Mouse (Mus musculus) G1E (cell line): ENCODE measurements around the gene Cort. TPM values are rescaled to one million over a fixed set of nuclear protein-coding genes. Genes with fewer than 3 reads are reported as not detected.
A peak's percentile ranks its signal among the peaks of the same experiment; 100 is the strongest.

Experiments
- ATAC-seq: 2 replicates; pipeline ENCODE4 v1.8.0; 2016; ENCODE audit warnings: mild to moderate bottlenecking; ENCODE audit not compliant: insufficient number of reproducible peaks, poor library complexity, low FRiP score, severe bottlenecking; ENCODE audit errors: extremely low read depth
- DNase-seq: peaks from one replicate; pipeline ENCODE4 v3.0.0; 2012; ENCODE audit warnings: low spot score
- H3K27me3 ChIP-seq: 2 replicates; pipeline ENCODE4 v1.6.1; 2012; ENCODE audit warnings: mild to moderate bottlenecking, low read length, inconsistent platforms; ENCODE audit not compliant: insufficient read depth
- H3K36me3 ChIP-seq: replicated peaks from 2 replicates; pipeline ENCODE3; 2012; ENCODE audit warnings: mild to moderate bottlenecking, inconsistent platforms
- H3K4me1 ChIP-seq: 2 replicates; pipeline ENCODE4 v1.6.1; 2012; ENCODE audit warnings: low read depth, low read length, inconsistent platforms, mixed read lengths; ENCODE audit not compliant: insufficient read depth
- H3K4me3 ChIP-seq: 2 replicates; pipeline ENCODE4 v1.5.1; 2012; ENCODE audit warnings: low read depth, mild to moderate bottlenecking, inconsistent platforms, low read length, moderate library complexity, mixed read lengths
- H3K9me3 ChIP-seq: replicated peaks from 2 replicates; pipeline ENCODE4 v1.6.1; 2012; ENCODE audit warnings: inconsistent platforms
- CTCF ChIP-seq: IDR thresholded peaks from 2 replicates; pipeline ENCODE4 v1.5.1; 2012; ENCODE audit warnings: low read depth, low read length, inconsistent platforms, mixed read lengths
- GATA1 ChIP-seq: IDR thresholded peaks from 2 replicates; pipeline ENCODE4 v1.6.1; 2012; ENCODE audit warnings: borderline replicate concordance, low read length, inconsistent platforms, mixed read lengths
- GATA2 ChIP-seq: IDR thresholded peaks from 2 replicates; pipeline ENCODE4 v1.6.1; 2012; ENCODE audit warnings: low read depth, low read length, inconsistent platforms, borderline replicate concordance
- POLR2AphosphoS5 ChIP-seq: IDR thresholded peaks from 2 replicates; pipeline ENCODE4 v1.6.1; 2012; ENCODE audit warnings: low read depth, low read length, inconsistent platforms; ENCODE audit not compliant: insufficient replicate concordance
- TAL1 ChIP-seq: conservative IDR thresholded peaks from 2 replicates; pipeline ENCODE4 v1.6.1; 2012; ENCODE audit warnings: low read depth, low read length, inconsistent platforms, mixed read lengths
- polyA plus RNA-seq: library from polyadenylated mRNA; stranded (reverse); fragments of >175 nt; gene quantifications from 2 replicates; pipeline ENCODE4 v1.2.3, GENCODE M21; 2012
- total RNA-seq, 2 experiments: library from RNA; stranded (forward) in 1 of 2; stranded (reverse) in 1 of 2; fragments of 200-1000 nt in 1 of 2; fragments of >200 nt in 1 of 2; fragmentation: Nextera tagmentation in 1 of 2; gene quantifications; 2 replicates each; pipeline ENCODE4 v1.2.3; 2014 to 2017

The Cort gene
- total and polyA plus RNA-seq, 3 experiments: 0.44 to 8.2 (median 1.8) TPM

GRCm38 (mm10) chr4:149168016-149168415 is 41.5 kb upstream of the Cort start:
- no peak for ATAC-seq
- peaks cover 35% of the 10 kb centered on the region for H3K36me3 ChIP-seq
- no peaks in the 10 kb centered on the region for H3K27me3 ChIP-seq
- no peaks in the 10 kb centered on the region for H3K9me3 ChIP-seq
- peaks cover 75% of the 10 kb centered on the region for H3K4me1 ChIP-seq
- peak overlapping the region; percentile 96; the same call in 1 of the 2 replicates for H3K4me3 ChIP-seq
- no peak for DNase-seq
- TF ChIP-seq POLR2AphosphoS5 (no peak), CTCF (no peak), GATA2 (no peak), GATA1 (no peak), TAL1 (no peak)

GRCm38 (mm10) chr4:149166957-149167611 is 40.5 kb upstream of the Cort start:
- no peaks in the 10 kb centered on the region for H3K9me3 ChIP-seq
- TF ChIP-seq POLR2AphosphoS5: no peak
- no peak for TF ChIP-seq TAL1
- TF ChIP-seq GATA1: no peak
- no peak for TF ChIP-seq CTCF
- no peak for TF ChIP-seq GATA2
- ATAC-seq: peak; percentile 11; the same call in 1 of the 2 replicates
- H3K27me3 ChIP-seq: no peaks in the 10 kb centered on the region
- peak; percentile 35 for DNase-seq
- peaks cover 44% of the 10 kb centered on the region for H3K36me3 ChIP-seq
- H3K4me3 ChIP-seq: peak overlapping the region; percentile 96
- peaks cover 76% of the 10 kb centered on the region for H3K4me1 ChIP-seq

GRCm38 (mm10) chr4:149166215-149166946 is 39.8 kb upstream of the Cort start, which contains the start of gene Pgd:
Gene Pgd, minus strand, starts transcription at chr4:149166771.
- Histone ChIP-seq H3K27me3 (no peaks in the 10 kb centered on the region), H3K4me3 (peak within 1 kb of the TSS; percentile 96), H3K4me1 (peaks cover 75% of the 10 kb centered on the region), H3K9me3 (no peaks in the 10 kb centered on the region), H3K36me3 (peaks cover 51% of the 10 kb centered on the region)
- peak; percentile 99 for DNase-seq
- peak; percentile 94 for ATAC-seq
- TF ChIP-seq GATA2 (no peak), CTCF (no peak), POLR2AphosphoS5 (no peak), TAL1 (no peak), GATA1 (no peak)

GRCm38 (mm10) chr4:149164150-149164549 is 37.6 kb upstream of the Cort start:
- peaks cover 68% of the 10 kb centered on the region for H3K4me1 ChIP-seq
- H3K9me3 ChIP-seq: no peaks in the 10 kb centered on the region
- no peaks in the 10 kb centered on the region for H3K27me3 ChIP-seq
- no peak for TF ChIP-seq GATA2
- peak overlapping the region; percentile 41; the same call in 1 of the 2 replicates for H3K4me3 ChIP-seq
- ATAC-seq: no peak
- peaks cover 66% of the 10 kb centered on the region for H3K36me3 ChIP-seq
- DNase-seq: no peak

GRCm38 (mm10) chr4:149163196-149163595 is 36.6 kb upstream of the Cort start:
- H3K4me3 ChIP-seq: no peak overlapping the region
- DNase-seq: peak; percentile 40
- H3K36me3 ChIP-seq: peaks cover 73% of the 10 kb centered on the region
- ATAC-seq: no peak; the same call in 1 of the 2 replicates
- no peaks in the 10 kb centered on the region for H3K27me3 ChIP-seq
- no peak for TF ChIP-seq GATA2
- no peak for TF ChIP-seq POLR2AphosphoS5
- no peak for TF ChIP-seq CTCF
- TF ChIP-seq TAL1: no peak
- no peak for TF ChIP-seq GATA1
- H3K4me1 ChIP-seq: peaks cover 68% of the 10 kb centered on the region
- no peaks in the 10 kb centered on the region for H3K9me3 ChIP-seq

- ATAC-seq: no peak
- peaks cover 94% of the 10 kb centered on the region for H3K36me3 ChIP-seq
- H3K9me3 ChIP-seq: no peaks in the 10 kb centered on the region
- DNase-seq: no peak
- TF ChIP-seq GATA1: no peak
- no peak for TF ChIP-seq TAL1
- TF ChIP-seq GATA2: no peak
- TF ChIP-seq POLR2AphosphoS5: no peak
- no peak for TF ChIP-seq CTCF
- H3K27me3 ChIP-seq: no peaks in the 10 kb centered on the region
- no peak overlapping the region for H3K4me3 ChIP-seq
- H3K4me1 ChIP-seq: peaks cover 63% of the 10 kb centered on the region
Measured at GRCm38 (mm10) chr4:149161166-149161565, 34.6 kb upstream of the Cort start.
